Mouse (Mus musculus) testis, adult 10 weeks (tissue): ENCODE measurements around the gene Dscaml1. TPM values are rescaled to one million over a fixed set of nuclear protein-coding genes. Genes with fewer than 3 reads are reported as not detected.

ENCODE experiments used
- polyA plus RNA-seq: library from polyadenylated mRNA; stranded (reverse); fragments of 350-450 nt; fragmentation: Illumina TruSeq; extraction: RNeasy Lipid Tissue Mini Kit (QIAGEN cat#74804); gene quantifications from one replicate; pipeline ENCODE4 v1.2.3, GENCODE M21; 2014; ENCODE audit warnings: low read depth, low replicate concordance

The Dscaml1 gene
- 4.9 TPM for polyA plus RNA-seq

GRCm38 (mm10) chr9:45426456-45426855 lies at the start of gene Dscaml1:
TSS of gene Dscaml1 (plus strand) at chr9:45426628.

GRCm38 (mm10) chr9:45399434-45399833 lies 27.0 kb upstream of the Dscaml1 start, which contains the start of gene Fxyd2:
TSS of gene Fxyd2 (plus strand) at chr9:45399669.

Other genes with a start within 250 kb of the Dscaml1 start
- gene BC049352, start 244.6 kb upstream of the Dscaml1 start, polyA plus RNA-seq: 0.11 TPM
- not detected for gene Tmprss4, start 222.5 kb upstream of the Dscaml1 start, polyA plus RNA-seq
- gene Il10ra, start 157.5 kb upstream of the Dscaml1 start, polyA plus RNA-seq: 0.36 TPM
- 0.27 TPM for gene Tmprss13, start 107.5 kb upstream of the Dscaml1 start, polyA plus RNA-seq
- gene Fxyd6, start 56.4 kb upstream of the Dscaml1 start, polyA plus RNA-seq: 5.7 TPM
- gene Fxyd2, start 27.0 kb upstream of the Dscaml1 start, polyA plus RNA-seq: 3.0 TPM